Mouse (Mus musculus): Measurements from ENCODE around the gene Rnf151. TPM values are rescaled to one million over a fixed set of nuclear protein-coding genes. Genes with fewer than 3 reads are reported as not detected.
"Not testable (repeated sequence)": the region's sequence is repeated elsewhere in the genome, so short reads cannot be mapped to it uniquely, and the experiment has no call there.

Rnf151 gene
- polyA plus RNA-seq, 1 experiment from 2014 or later = not detected

DNA sequence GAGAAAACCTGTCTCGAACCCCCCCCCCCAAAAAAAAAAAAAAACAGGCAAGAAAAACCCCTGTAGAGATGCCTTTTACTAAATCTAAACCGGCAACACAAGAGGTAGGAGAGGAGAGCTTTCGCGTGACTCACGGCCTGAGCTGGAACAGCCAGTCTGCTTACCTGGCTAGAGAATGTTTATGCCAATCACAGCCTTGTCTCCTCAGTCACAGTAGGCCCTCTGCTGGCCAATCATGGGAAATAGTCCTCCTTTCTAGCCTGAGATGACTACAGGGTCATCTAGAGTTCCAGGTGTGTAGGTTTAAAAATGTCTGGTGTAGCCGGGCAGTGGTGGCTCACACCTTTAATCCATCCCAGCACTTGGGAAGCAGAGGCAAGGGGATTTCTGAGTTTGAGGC is 50.4 kb downstream of the Rnf151 start:
- Histone ChIP-seq H3K27ac (ENCODE audit: low read depth) (no peak overlapping the region), H3K27me3 (ENCODE audit: insufficient read depth, low read length) (no peaks in the 10 kb centered on the region), H3K9me3 (ENCODE audit: low read length) (no peaks in the 10 kb centered on the region), H3K9ac (replicated peaks) (no peak overlapping the region), H3K4me1 (ENCODE audit: insufficient read depth) (peaks cover 30% of the 10 kb centered on the region), H3K36me3 (replicated peaks; ENCODE audit: insufficient read depth, low read length) (no peaks in the 10 kb centered on the region), H3K4me3 (ENCODE audit: low read depth, low read length) (no peak overlapping the region), H3K4me2 (ENCODE audit: low read depth, low read length) (no peak overlapping the region)
- TF ChIP-seq EP300 (IDR thresholded peaks at IDR 0.05; ENCODE audit: low read depth) (no peak), CTCF (IDR thresholded peaks at IDR 0.05; ENCODE audit: low read depth) (peak; percentile 85)
- 18% methylated on average over 6 of the region's 6 CpGs for WGBS (ENCODE audit: insufficient replicate concordance)
- DNase-seq (peak; percentile 66), ATAC-seq (0 out of 2 replicates have a peak, but pooled peaks have one; percentile 4)

GRCm38 (mm10) chr17:24667011-24667410 is 50.9 kb downstream of the Rnf151 start:
- peaks cover 26% of the 10 kb centered on the region for H3K4me1 ChIP-seq (ENCODE audit: insufficient read depth)
- not testable (repeated sequence) for DNase-seq; H3K4me3 ChIP-seq (ENCODE audit: low read depth, low read length); H3K27ac ChIP-seq (ENCODE audit: low read depth); H3K36me3 ChIP-seq (replicated peaks; ENCODE audit: insufficient read depth, low read length); H3K4me2 ChIP-seq (ENCODE audit: low read depth, low read length); H3K9me3 ChIP-seq (ENCODE audit: low read length); H3K9ac ChIP-seq (replicated peaks); ATAC-seq; H3K27me3 ChIP-seq (ENCODE audit: insufficient read depth, low read length)
- WGBS (ENCODE audit: insufficient replicate concordance) = 64% methylated on average over 7 of the region's 7 CpGs

Other genes with a start within 250 kb of the Rnf151 start
- 4.5 and 6.4 TPM in 2 replicates for gene E4f1, start 247.8 kb downstream of the Rnf151 start, polyA plus RNA-seq (2015; fragmentation: Nextera tagmentation; extraction: Ambion mirVana)
- gene Pgp, start 247.7 kb downstream of the Rnf151 start, polyA plus RNA-seq (2015; fragmentation: Nextera tagmentation; extraction: Ambion mirVana) = 35.6 and 40.9 TPM in 2 replicates
- gene Bricd5, start 244.2 kb downstream of the Rnf151 start, polyA plus RNA-seq (2015; fragmentation: Nextera tagmentation; extraction: Ambion mirVana) = not detected in 2 replicates
- 6.2 and 8.1 TPM in 2 replicates for gene Mlst8, start 239.0 kb downstream of the Rnf151 start, polyA plus RNA-seq (2015; fragmentation: Nextera tagmentation; extraction: Ambion mirVana)
- gene Caskin1, start 229.5 kb downstream of the Rnf151 start, polyA plus RNA-seq (2015; fragmentation: Nextera tagmentation; extraction: Ambion mirVana) = not detected in 2 replicates
- 14.1 and 17.2 TPM in 2 replicates for gene Traf7, start 190.1 kb downstream of the Rnf151 start, polyA plus RNA-seq (2015; fragmentation: Nextera tagmentation; extraction: Ambion mirVana)
- gene Rab26, start 183.9 kb downstream of the Rnf151 start, polyA plus RNA-seq (2015; fragmentation: Nextera tagmentation; extraction: Ambion mirVana) = 0.45 and 0.81 TPM in 2 replicates
- 2.7 and 2.8 TPM in 2 replicates for gene Pkd1, start 168.2 kb downstream of the Rnf151 start, polyA plus RNA-seq (2015; fragmentation: Nextera tagmentation; extraction: Ambion mirVana)
- 9.3 and 11.3 TPM in 2 replicates for gene Tsc2, start 85.4 kb downstream of the Rnf151 start, polyA plus RNA-seq (2015; fragmentation: Nextera tagmentation; extraction: Ambion mirVana)
- gene Nthl1, start 85.4 kb downstream of the Rnf151 start, polyA plus RNA-seq (2015; fragmentation: Nextera tagmentation; extraction: Ambion mirVana) = 3.6 and 4.3 TPM in 2 replicates
- gene Slc9a3r2, start 67.7 kb downstream of the Rnf151 start, polyA plus RNA-seq (2015; fragmentation: Nextera tagmentation; extraction: Ambion mirVana) = 12.5 and 13.3 TPM in 2 replicates
- not detected in 2 replicates for gene Npw, start 59.6 kb downstream of the Rnf151 start, polyA plus RNA-seq (2015; fragmentation: Nextera tagmentation; extraction: Ambion mirVana)
- 7.2 and 7.6 TPM in 2 replicates for gene Zfp598, start 48.4 kb downstream of the Rnf151 start, polyA plus RNA-seq (2015; fragmentation: Nextera tagmentation; extraction: Ambion mirVana)
- gene Syngr3, start 28.1 kb downstream of the Rnf151 start, polyA plus RNA-seq (2015; fragmentation: Nextera tagmentation; extraction: Ambion mirVana) = 0.11 TPM in 2 replicates
- 46.5 and 50.7 TPM in 2 replicates for gene Gfer, start 21.9 kb downstream of the Rnf151 start, polyA plus RNA-seq (2015; fragmentation: Nextera tagmentation; extraction: Ambion mirVana)
- gene Noxo1, start 21.8 kb downstream of the Rnf151 start, polyA plus RNA-seq (2015; fragmentation: Nextera tagmentation; extraction: Ambion mirVana) = 0.51 and 0.58 TPM in 2 replicates
- 18.1 and 21.5 TPM in 2 replicates for gene Tbl3, start 10.4 kb downstream of the Rnf151 start, polyA plus RNA-seq (2015; fragmentation: Nextera tagmentation; extraction: Ambion mirVana)
- gene Rps2, start 53 bp upstream of the Rnf151 start, polyA plus RNA-seq (2015; fragmentation: Nextera tagmentation; extraction: Ambion mirVana) = 819 and 856 TPM in 2 replicates
- gene Ndufb10, start 6.4 kb upstream of the Rnf151 start, polyA plus RNA-seq (2015; fragmentation: Nextera tagmentation; extraction: Ambion mirVana) = 355 TPM in 2 replicates
- 0.14 and 1.4 TPM in 2 replicates for gene Rpl3l, start 9.8 kb upstream of the Rnf151 start, polyA plus RNA-seq (2015; fragmentation: Nextera tagmentation; extraction: Ambion mirVana)
- 116 and 119 TPM in 2 replicates for gene Msrb1, start 18.6 kb upstream of the Rnf151 start, polyA plus RNA-seq (2015; fragmentation: Nextera tagmentation; extraction: Ambion mirVana)
- gene Hs3st6, start 34.9 kb upstream of the Rnf151 start, polyA plus RNA-seq (2015; fragmentation: Nextera tagmentation; extraction: Ambion mirVana) = 0.20 and 0.64 TPM in 2 replicates
- gene Meiob, start 86.2 kb upstream of the Rnf151 start, polyA plus RNA-seq (2015; fragmentation: Nextera tagmentation; extraction: Ambion mirVana) = 0.97 and 1.2 TPM in 2 replicates
- 233 and 241 TPM in 2 replicates for gene Hagh, start 122.1 kb upstream of the Rnf151 start, polyA plus RNA-seq (2015; fragmentation: Nextera tagmentation; extraction: Ambion mirVana)
- gene Fahd1, start 132.3 kb upstream of the Rnf151 start, polyA plus RNA-seq (2015; fragmentation: Nextera tagmentation; extraction: Ambion mirVana) = 84.9 and 90.0 TPM in 2 replicates
- 28.0 and 32.4 TPM in 2 replicates for gene Igfals, start 147.9 kb upstream of the Rnf151 start, polyA plus RNA-seq (2015; fragmentation: Nextera tagmentation; extraction: Ambion mirVana)
- gene Nubp2, start 168.3 kb upstream of the Rnf151 start, polyA plus RNA-seq (2015; fragmentation: Nextera tagmentation; extraction: Ambion mirVana) = 41.5 and 46.4 TPM in 2 replicates
- gene Spsb3, start 168.6 kb upstream of the Rnf151 start, polyA plus RNA-seq (2015; fragmentation: Nextera tagmentation; extraction: Ambion mirVana) = 43.5 and 45.5 TPM in 2 replicates
- gene Eme2, start 177.0 kb upstream of the Rnf151 start, polyA plus RNA-seq (2015; fragmentation: Nextera tagmentation; extraction: Ambion mirVana) = 11.3 and 11.9 TPM in 2 replicates
- gene Mrps34, start 177.1 kb upstream of the Rnf151 start, polyA plus RNA-seq (2015; fragmentation: Nextera tagmentation; extraction: Ambion mirVana) = 99.6 and 101 TPM in 2 replicates
- gene Nme3, start 178.4 kb upstream of the Rnf151 start, polyA plus RNA-seq (2015; fragmentation: Nextera tagmentation; extraction: Ambion mirVana) = 37.1 and 37.8 TPM in 2 replicates
- 4.0 and 4.5 TPM in 2 replicates for gene Mapk8ip3, start 218.9 kb upstream of the Rnf151 start, polyA plus RNA-seq (2015; fragmentation: Nextera tagmentation; extraction: Ambion mirVana)
- gene Jpt2, start 242.6 kb upstream of the Rnf151 start, polyA plus RNA-seq (2015; fragmentation: Nextera tagmentation; extraction: Ambion mirVana) = 22.4 and 25.1 TPM in 2 replicates

Data from liver, postnatal 0 days (tissue).